Mouse (Mus musculus): ENCODE measurements around the gene Ky.

DNA sequence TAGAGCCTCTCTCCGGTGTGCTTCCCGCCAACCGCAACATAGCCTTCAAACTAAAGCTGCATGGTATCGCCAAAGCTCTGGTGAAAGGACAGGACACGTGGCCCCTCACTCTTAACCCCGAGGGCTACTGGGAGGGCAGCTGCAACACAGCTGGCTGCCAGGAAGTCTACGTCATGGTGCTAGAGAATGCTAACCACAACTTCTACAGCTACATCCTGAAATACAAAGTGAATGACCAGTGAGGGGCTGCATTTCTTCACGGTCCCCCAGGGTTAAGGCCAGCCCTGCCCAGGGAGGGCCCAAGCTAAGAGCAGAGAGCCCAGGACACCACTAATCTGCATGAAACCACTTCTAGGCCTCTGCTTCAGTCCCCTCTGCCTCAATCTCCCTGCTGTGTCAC is 37.0 kb downstream of the Ky start:
- TF ChIP-seq ZNF384 (IDR thresholded peaks at IDR 0.05; ENCODE audit: low read depth, low read length) = no peak
- no peak for TF ChIP-seq ZC3H11A (IDR thresholded peaks at IDR 0.05; ENCODE audit: borderline replicate concordance, low read depth, low read length)
- TF ChIP-seq MAFK (IDR thresholded peaks at IDR 0.05; ENCODE audit: insufficient read depth, low read depth, low read length) = no peak
- TF ChIP-seq CHD2 (IDR thresholded peaks at IDR 0.05; ENCODE audit: low read depth, low read length) = no peak

All from ES-E14 (cell line).